Mouse (Mus musculus): ENCODE measurements around the gene Txndc11. TPM values are rescaled to one million over a fixed set of nuclear protein-coding genes. Genes with fewer than 3 reads are reported as not detected.
A peak's percentile ranks its signal among the peaks of the same experiment; 100 is the strongest.

Txndc11 gene
- polyA plus RNA-seq, 1 experiment from 2014 or later: 27.4 TPM

DNA sequence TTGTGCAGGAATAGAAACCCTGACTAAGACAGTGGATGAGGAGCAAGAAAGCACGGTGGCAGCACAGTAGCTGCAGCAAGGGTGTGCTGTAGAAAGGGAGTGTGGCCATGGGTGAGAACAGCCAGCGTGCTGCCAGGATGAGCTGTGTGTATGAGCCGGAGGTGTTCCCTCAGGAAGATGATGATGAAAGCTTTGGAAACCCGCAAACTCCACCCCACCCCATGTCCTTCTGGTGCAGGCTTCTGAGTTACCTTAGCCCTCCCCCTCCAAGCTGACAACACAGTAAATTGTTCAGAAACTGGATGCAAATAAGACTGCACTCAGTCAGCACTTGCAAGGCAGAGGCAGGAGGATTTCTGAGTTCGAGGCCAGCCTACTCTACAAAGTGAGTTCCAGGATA, 91.2 kb downstream of the Txndc11 start:
- H3K27ac ChIP-seq (ENCODE audit: low read depth, low read length): no peak overlapping the region
- H3K36me3 ChIP-seq (ENCODE audit: control insufficient read depth, insufficient read depth, low read length): no peaks in the 10 kb centered on the region
- H3K9ac ChIP-seq (ENCODE audit: low read depth, low read length): no peak overlapping the region
- ATAC-seq: no peak
- no peaks in the 10 kb centered on the region for H3K4me1 ChIP-seq (ENCODE audit: control insufficient read depth, insufficient read depth, low read depth, low read length)
- WGBS: 85% methylated on average over 5 of the region's 5 CpGs
- no peak overlapping the region for H3K4me3 ChIP-seq (ENCODE audit: low read length)
- no peaks in the 10 kb centered on the region for H3K9me3 ChIP-seq (ENCODE audit: control insufficient read depth, low read length)
- no peaks in the 10 kb centered on the region for H3K27me3 ChIP-seq (replicated peaks; ENCODE audit: control insufficient read depth, insufficient read depth, low read length)
- H3K4me2 ChIP-seq (ENCODE audit: low read length): no peak overlapping the region

DNA sequence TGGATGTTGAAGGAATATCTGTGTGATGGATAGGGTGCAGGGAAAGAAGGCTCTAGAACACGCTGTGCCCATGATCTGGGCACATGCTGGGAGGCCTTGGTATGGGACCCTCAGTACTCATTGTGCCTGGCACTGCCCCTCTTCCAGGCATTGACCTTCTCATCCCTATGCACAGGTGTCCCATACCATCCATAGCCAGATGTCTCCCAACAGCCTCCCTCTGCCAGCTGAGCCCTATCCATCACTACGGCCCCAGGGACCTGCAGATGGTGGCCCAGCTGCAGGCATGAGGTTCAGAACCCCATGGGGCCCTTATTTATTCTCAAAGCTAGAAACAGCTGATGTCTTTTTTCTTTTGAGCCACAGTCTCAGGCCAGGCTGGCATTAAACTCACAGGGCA, 93.8 kb downstream of the Txndc11 start:
- no peaks in the 10 kb centered on the region for H3K36me3 ChIP-seq (ENCODE audit: control insufficient read depth, insufficient read depth, low read length)
- no peak for ATAC-seq
- no peak overlapping the region for H3K9ac ChIP-seq (ENCODE audit: low read depth, low read length)
- whole genome bisulfite sequencing: 70% methylated on average over 2 of the region's 2 CpGs
- no peak overlapping the region for H3K4me3 ChIP-seq (ENCODE audit: low read length)
- H3K4me2 ChIP-seq (ENCODE audit: low read length): no peak overlapping the region
- H3K27me3 ChIP-seq (replicated peaks; ENCODE audit: control insufficient read depth, insufficient read depth, low read length): no peaks in the 10 kb centered on the region
- no peaks in the 10 kb centered on the region for H3K4me1 ChIP-seq (ENCODE audit: control insufficient read depth, insufficient read depth, low read depth, low read length)
- H3K9me3 ChIP-seq (ENCODE audit: control insufficient read depth, low read length): no peaks in the 10 kb centered on the region
- H3K27ac ChIP-seq (ENCODE audit: low read depth, low read length): no peak overlapping the region

DNA sequence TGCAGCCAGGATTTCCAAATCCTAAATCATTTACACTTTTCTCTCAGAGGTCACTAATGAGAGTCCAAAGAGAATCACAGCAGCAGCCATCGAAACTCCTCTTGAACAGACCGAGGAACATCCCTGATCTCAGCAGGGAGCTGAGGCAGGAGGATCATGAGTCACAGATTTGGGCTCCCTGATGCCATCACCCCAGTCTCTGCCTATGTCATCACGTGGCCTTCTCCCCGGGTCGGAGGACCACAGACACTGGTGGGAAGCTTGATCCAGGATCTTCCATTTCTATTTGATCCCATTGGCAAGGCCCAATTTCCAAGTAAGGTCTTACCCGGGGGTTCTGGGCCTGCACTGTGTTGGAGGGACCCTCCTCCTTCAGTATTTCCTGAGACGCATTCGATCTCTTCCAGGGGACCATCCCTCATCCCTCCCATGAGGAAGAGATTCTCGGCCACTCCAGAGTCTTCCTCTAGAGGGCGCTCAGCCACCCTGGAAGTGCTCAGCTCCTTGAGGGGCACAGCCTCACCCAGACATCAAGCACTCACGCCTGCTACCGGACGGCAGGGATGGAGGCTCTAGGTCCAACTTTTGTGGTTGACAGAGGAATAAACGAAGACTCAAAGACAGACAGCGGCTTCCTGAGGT, 98.5 kb downstream of the Txndc11 start:
- Histone ChIP-seq H3K4me2 (ENCODE audit: low read length) (no peak overlapping the region), H3K27ac (ENCODE audit: low read depth, low read length) (no peak overlapping the region), H3K4me1 (ENCODE audit: control insufficient read depth, insufficient read depth, low read depth, low read length) (no peaks in the 10 kb centered on the region), H3K27me3 (replicated peaks; ENCODE audit: control insufficient read depth, insufficient read depth, low read length) (no peaks in the 10 kb centered on the region), H3K36me3 (ENCODE audit: control insufficient read depth, insufficient read depth, low read length) (no peaks in the 10 kb centered on the region), H3K9ac (ENCODE audit: low read depth, low read length) (no peak overlapping the region), H3K4me3 (ENCODE audit: low read length) (no peak overlapping the region), H3K9me3 (ENCODE audit: control insufficient read depth, low read length) (no peaks in the 10 kb centered on the region)
- ATAC-seq: peak; percentile 75; the same call in 1 of the 2 replicates
- 22% methylated on average over 15 of the region's 15 CpGs for WGBS

DNA sequence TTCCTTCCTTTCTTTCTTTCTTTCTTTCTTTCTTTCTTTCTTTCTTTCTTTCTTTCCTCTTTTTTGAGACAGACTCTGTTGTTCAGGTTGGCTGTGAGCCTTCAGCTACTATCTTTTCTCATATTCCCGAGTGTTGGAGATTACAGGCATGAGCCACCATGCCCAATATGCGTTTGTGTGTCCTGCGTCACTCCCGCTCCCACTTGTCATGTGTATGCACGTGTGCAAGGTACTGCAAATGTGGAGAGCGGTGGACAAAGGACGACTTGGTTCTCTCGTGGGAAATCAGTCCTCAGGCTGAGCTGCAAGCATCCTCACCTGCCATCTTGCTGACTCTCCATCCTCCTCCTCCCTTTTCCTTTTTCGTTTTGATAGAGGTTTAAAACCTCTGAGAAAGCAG, 99.2 kb downstream of the Txndc11 start:
- 83% methylated on average over 9 of the region's 9 CpGs for WGBS
- H3K9me3 ChIP-seq (ENCODE audit: control insufficient read depth, low read length): no peaks in the 10 kb centered on the region
- no peak overlapping the region for H3K27ac ChIP-seq (ENCODE audit: low read depth, low read length)
- no peak for ATAC-seq
- no peaks in the 10 kb centered on the region for H3K36me3 ChIP-seq (ENCODE audit: control insufficient read depth, insufficient read depth, low read length)
- H3K4me3 ChIP-seq (ENCODE audit: low read length): no peak overlapping the region
- no peak overlapping the region for H3K9ac ChIP-seq (ENCODE audit: low read depth, low read length)
- H3K4me1 ChIP-seq (ENCODE audit: control insufficient read depth, insufficient read depth, low read depth, low read length): no peaks in the 10 kb centered on the region
- no peaks in the 10 kb centered on the region for H3K27me3 ChIP-seq (replicated peaks; ENCODE audit: control insufficient read depth, insufficient read depth, low read length)
- H3K4me2 ChIP-seq (ENCODE audit: low read length): no peak overlapping the region

DNA sequence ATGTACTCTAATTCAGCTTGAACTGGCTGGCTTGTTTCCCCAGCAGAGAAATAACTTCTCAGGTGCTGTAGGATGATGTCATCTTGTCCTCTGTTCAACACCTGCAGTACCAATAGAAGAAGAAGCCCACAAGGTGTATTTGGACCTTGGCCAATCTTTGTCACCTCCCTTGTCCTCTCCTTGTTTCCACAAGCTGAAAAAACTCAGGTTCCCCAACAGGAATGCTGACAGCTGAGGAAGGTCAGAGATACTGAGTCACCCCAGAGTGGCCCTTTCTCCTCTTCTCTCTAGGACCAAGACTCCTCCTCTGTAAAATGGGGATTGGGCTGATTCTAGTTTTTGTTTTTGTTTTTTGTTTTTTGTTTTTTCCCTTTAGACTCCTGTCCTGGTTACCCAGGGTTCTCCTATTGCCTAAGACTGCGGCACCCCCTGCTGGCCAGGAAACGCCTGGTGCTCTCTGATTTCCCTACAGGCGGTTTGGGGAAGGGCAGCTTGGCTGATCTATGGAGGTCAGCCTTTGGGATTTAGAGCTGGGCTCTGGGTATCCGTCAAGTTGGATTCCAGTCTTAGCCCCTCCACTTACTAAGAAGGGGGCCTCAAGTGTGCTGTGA, 100.2 kb downstream of the Txndc11 start:
- no peaks in the 10 kb centered on the region for H3K4me1 ChIP-seq (ENCODE audit: control insufficient read depth, insufficient read depth, low read depth, low read length)
- no peaks in the 10 kb centered on the region for H3K27me3 ChIP-seq (replicated peaks; ENCODE audit: control insufficient read depth, insufficient read depth, low read length)
- H3K9me3 ChIP-seq (ENCODE audit: control insufficient read depth, low read length): no peaks in the 10 kb centered on the region
- H3K4me3 ChIP-seq (ENCODE audit: low read length): no peak overlapping the region
- H3K27ac ChIP-seq (ENCODE audit: low read depth, low read length): no peak overlapping the region
- H3K4me2 ChIP-seq (ENCODE audit: low read length): no peak overlapping the region
- 3% methylated on average over 4 of the region's 4 CpGs for WGBS
- no peak overlapping the region for H3K9ac ChIP-seq (ENCODE audit: low read depth, low read length)
- no peaks in the 10 kb centered on the region for H3K36me3 ChIP-seq (ENCODE audit: control insufficient read depth, insufficient read depth, low read length)
- peak; percentile 31; the same call in 1 of the 2 replicates for ATAC-seq

DNA sequence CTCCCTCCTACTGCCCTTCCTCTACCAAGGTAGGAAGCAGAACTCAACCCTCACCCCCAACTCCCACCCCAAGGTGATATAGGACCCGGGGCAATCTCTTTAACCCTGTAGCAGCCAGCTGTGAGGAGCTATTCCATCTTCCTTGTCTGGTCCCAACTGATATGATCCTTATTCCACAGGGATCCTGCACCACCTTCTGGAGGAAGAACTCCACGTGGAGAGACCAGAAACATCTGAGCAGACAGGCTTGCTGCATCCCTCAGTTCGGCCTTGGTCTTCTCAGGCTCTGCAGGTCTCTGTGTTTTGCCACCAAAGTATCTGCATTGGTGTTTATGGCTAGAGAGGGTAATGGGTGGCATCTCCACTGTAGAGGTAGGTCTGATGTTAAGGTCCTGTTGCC, 103.1 kb downstream of the Txndc11 start:
- no peak overlapping the region for H3K9ac ChIP-seq (ENCODE audit: low read depth, low read length)
- no peaks in the 10 kb centered on the region for H3K27me3 ChIP-seq (replicated peaks; ENCODE audit: control insufficient read depth, insufficient read depth, low read length)
- H3K4me2 ChIP-seq (ENCODE audit: low read length): no peak overlapping the region
- WGBS: 69% methylated on average over 3 of the region's 3 CpGs
- no peak overlapping the region for H3K4me3 ChIP-seq (ENCODE audit: low read length)
- no peaks in the 10 kb centered on the region for H3K9me3 ChIP-seq (ENCODE audit: control insufficient read depth, low read length)
- ATAC-seq: no peak
- H3K27ac ChIP-seq (ENCODE audit: low read depth, low read length): no peak overlapping the region
- no peaks in the 10 kb centered on the region for H3K4me1 ChIP-seq (ENCODE audit: control insufficient read depth, insufficient read depth, low read depth, low read length)
- H3K36me3 ChIP-seq (ENCODE audit: control insufficient read depth, insufficient read depth, low read length): no peaks in the 10 kb centered on the region

DNA sequence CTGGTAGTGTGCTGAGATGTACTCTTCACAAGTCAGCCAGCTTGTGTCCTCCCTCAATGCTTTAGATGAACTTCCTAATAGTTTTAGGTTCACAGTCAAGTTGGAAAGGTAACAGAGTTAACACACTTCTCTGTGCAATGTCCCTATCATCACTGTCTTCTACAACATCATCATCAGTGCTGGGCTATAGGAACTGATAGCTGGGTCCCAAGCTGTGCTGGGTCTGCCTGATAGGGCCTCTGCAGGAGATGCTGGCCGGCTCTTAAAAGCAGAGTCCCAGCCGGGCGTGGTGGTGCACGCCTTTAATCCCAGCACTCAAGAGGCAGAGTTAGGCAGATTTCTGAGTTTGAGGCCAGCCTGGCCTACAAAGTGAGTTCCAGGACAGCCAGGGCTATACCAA, 103.6 kb downstream of the Txndc11 start:
- no peak for ATAC-seq
- Histone ChIP-seq H3K4me1 (ENCODE audit: control insufficient read depth, insufficient read depth, low read depth, low read length) (no peaks in the 10 kb centered on the region), H3K4me2 (ENCODE audit: low read length) (no peak overlapping the region), H3K4me3 (ENCODE audit: low read length) (no peak overlapping the region), H3K27ac (ENCODE audit: low read depth, low read length) (no peak overlapping the region), H3K36me3 (ENCODE audit: control insufficient read depth, insufficient read depth, low read length) (no peaks in the 10 kb centered on the region), H3K27me3 (replicated peaks; ENCODE audit: control insufficient read depth, insufficient read depth, low read length) (no peaks in the 10 kb centered on the region), H3K9ac (ENCODE audit: low read depth, low read length) (no peak overlapping the region), H3K9me3 (ENCODE audit: control insufficient read depth, low read length) (no peaks in the 10 kb centered on the region)
- WGBS: 89% methylated on average over 4 of the region's 4 CpGs

DNA sequence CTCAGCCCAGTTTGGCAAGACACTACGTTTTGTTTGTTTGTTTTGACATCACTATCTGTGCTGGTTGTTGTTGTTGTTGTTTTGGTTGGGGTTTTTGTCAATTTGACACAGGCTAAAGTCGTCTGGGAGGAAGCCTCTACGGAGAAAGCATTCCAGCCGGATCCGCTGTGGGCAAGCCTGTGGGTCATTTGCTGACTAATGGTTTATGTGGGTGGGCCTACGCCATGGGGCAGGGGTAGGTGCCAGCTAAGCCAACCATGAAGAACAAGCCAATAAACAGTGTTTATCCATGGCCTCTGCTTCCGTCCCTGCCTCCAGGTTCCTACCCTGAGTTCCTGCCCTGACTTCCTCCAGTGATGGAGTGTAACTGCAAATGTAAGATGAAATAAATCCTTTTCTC, 106.2 kb downstream of the Txndc11 start:
- Histone ChIP-seq H3K4me3 (ENCODE audit: low read length) (no peak overlapping the region), H3K27ac (ENCODE audit: low read depth, low read length) (no peak overlapping the region), H3K9ac (ENCODE audit: low read depth, low read length) (no peak overlapping the region), H3K4me2 (ENCODE audit: low read length) (no peak overlapping the region), H3K4me1 (ENCODE audit: control insufficient read depth, insufficient read depth, low read depth, low read length) (no peaks in the 10 kb centered on the region), H3K36me3 (ENCODE audit: control insufficient read depth, insufficient read depth, low read length) (no peaks in the 10 kb centered on the region), H3K27me3 (replicated peaks; ENCODE audit: control insufficient read depth, insufficient read depth, low read length) (no peaks in the 10 kb centered on the region), H3K9me3 (ENCODE audit: control insufficient read depth, low read length) (no peaks in the 10 kb centered on the region)
- ATAC-seq: no peak
- WGBS: 69% methylated on average over 7 of the region's 7 CpGs

Measured in hindbrain, embryonic 16.5 days (tissue).